Mouse (Mus musculus): ENCODE data around the gene Ctcfl. TPM values are rescaled to one million over a fixed set of nuclear protein-coding genes. Genes with fewer than 3 reads are reported as not detected.

The Ctcfl gene
- 0.07 and 0.08 TPM in 2 replicates for polyA plus RNA-seq (2015; fragmentation: Nextera tagmentation; extraction: Ambion mirVana)

GRCm38 (mm10) chr2:173119023-173119944 lies at the start of gene Ctcfl:
Gene Ctcfl, minus strand, starts transcription at chr2:173119525.
- Histone ChIP-seq H3K4me2 (no peak within 1 kb of the TSS), H3K27me3 (no peaks in the 10 kb centered on the region), H3K4me1 (no peaks in the 10 kb centered on the region), H3K4me3 (no peak within 1 kb of the TSS), H3K27ac (no peak within 1 kb of the TSS), H3K36me3 (no peaks in the 10 kb centered on the region), H3K9ac (no peak within 1 kb of the TSS), H3K9me3 (no peaks in the 10 kb centered on the region)
- WGBS: 86% methylated on average over 35 of the region's 35 CpGs
- peak; percentile 31; the same call in 1 of the 2 replicates for ATAC-seq (ENCODE audit: borderline replicate concordance, extremely low read depth, low FRiP score, low TSS enrichment)

GRCm38 (mm10) chr2:173168411-173168851 lies 49.1 kb upstream of the Ctcfl start:
- Histone ChIP-seq H3K27me3 (peaks cover 37% of the 10 kb centered on the region), H3K4me1 (peaks cover 18% of the 10 kb centered on the region), H3K9me3 (no peaks in the 10 kb centered on the region), H3K4me2 (no peak overlapping the region), H3K27ac (no peak overlapping the region), H3K4me3 (no peak overlapping the region), H3K36me3 (no peaks in the 10 kb centered on the region), H3K9ac (no peak overlapping the region)
- ATAC-seq (ENCODE audit: borderline replicate concordance, extremely low read depth, low FRiP score, low TSS enrichment): no peak
- 61% methylated on average over 5 of the region's 5 CpGs for WGBS

GRCm38 (mm10) chr2:173165357-173165756 lies 46.0 kb upstream of the Ctcfl start:
- WGBS: 79% methylated on average over 10 of the region's 10 CpGs

GRCm38 (mm10) chr2:173164946-173165345 lies 45.6 kb upstream of the Ctcfl start:
- H3K9me3 ChIP-seq: no peaks in the 10 kb centered on the region
- no peaks in the 10 kb centered on the region for H3K4me1 ChIP-seq
- 83% methylated on average over 10 of the region's 10 CpGs for WGBS
- H3K9ac ChIP-seq: no peak overlapping the region
- H3K27ac ChIP-seq: no peak overlapping the region
- no peak overlapping the region for H3K4me2 ChIP-seq
- H3K27me3 ChIP-seq: peaks cover 8% of the 10 kb centered on the region
- ATAC-seq (ENCODE audit: borderline replicate concordance, extremely low read depth, low FRiP score, low TSS enrichment): no peak
- H3K36me3 ChIP-seq: no peaks in the 10 kb centered on the region
- no peak overlapping the region for H3K4me3 ChIP-seq

More at GRCm38 (mm10) chr2:173165357-173165756, 46.0 kb upstream of the Ctcfl start:
- Histone ChIP-seq H3K4me3 (no peak overlapping the region), H3K9me3 (no peaks in the 10 kb centered on the region), H3K4me2 (no peak overlapping the region), H3K27me3 (peaks cover 12% of the 10 kb centered on the region), H3K9ac (no peak overlapping the region), H3K36me3 (no peaks in the 10 kb centered on the region), H3K27ac (no peak overlapping the region), H3K4me1 (no peaks in the 10 kb centered on the region)
- ATAC-seq (ENCODE audit: borderline replicate concordance, extremely low read depth, low FRiP score, low TSS enrichment): no peak

- Histone ChIP-seq H3K4me3 (no peak overlapping the region), H3K36me3 (no peaks in the 10 kb centered on the region), H3K9me3 (no peaks in the 10 kb centered on the region), H3K27ac (no peak overlapping the region), H3K27me3 (peaks cover 2% of the 10 kb centered on the region; the same call in 1 of the 2 replicates), H3K9ac (no peak overlapping the region), H3K4me2 (no peak overlapping the region), H3K4me1 (peaks cover 5% of the 10 kb centered on the region)
- WGBS: 40% methylated on average over 2 of the region's 2 CpGs
- no peak for ATAC-seq (ENCODE audit: borderline replicate concordance, extremely low read depth, low FRiP score, low TSS enrichment)
Observed at GRCm38 (mm10) chr2:173164358-173164757, 45.0 kb upstream of the Ctcfl start.

- no peak overlapping the region for H3K4me3 ChIP-seq
- no peak overlapping the region for H3K27ac ChIP-seq
- WGBS: 72% methylated on average over 8 of the region's 8 CpGs
- H3K4me1 ChIP-seq: peaks cover 6% of the 10 kb centered on the region
- no peaks in the 10 kb centered on the region for H3K27me3 ChIP-seq
- H3K9ac ChIP-seq: no peak overlapping the region
- H3K4me2 ChIP-seq: no peak overlapping the region
- no peak for ATAC-seq (ENCODE audit: borderline replicate concordance, extremely low read depth, low FRiP score, low TSS enrichment)
- H3K9me3 ChIP-seq: no peaks in the 10 kb centered on the region
- no peaks in the 10 kb centered on the region for H3K36me3 ChIP-seq
Observed at GRCm38 (mm10) chr2:173163380-173163779, 44.1 kb upstream of the Ctcfl start.

GRCm38 (mm10) chr2:173159354-173160311 lies 40.3 kb upstream of the Ctcfl start:
- 40% methylated on average over 24 of the region's 24 CpGs for WGBS
- ATAC-seq (ENCODE audit: borderline replicate concordance, extremely low read depth, low FRiP score, low TSS enrichment): peak; percentile 87
- no peaks in the 10 kb centered on the region for H3K36me3 ChIP-seq
- no peaks in the 10 kb centered on the region for H3K27me3 ChIP-seq
- H3K27ac ChIP-seq: peak overlapping the region; percentile 37; the same call in 1 of the 2 replicates
- no peaks in the 10 kb centered on the region for H3K9me3 ChIP-seq
- H3K4me2 ChIP-seq: no peak overlapping the region; the same call in 1 of the 2 replicates
- H3K4me3 ChIP-seq: no peak overlapping the region
- H3K9ac ChIP-seq: no peak overlapping the region
- peaks cover 6% of the 10 kb centered on the region for H3K4me1 ChIP-seq

GRCm38 (mm10) chr2:173158390-173159055 lies 39.2 kb upstream of the Ctcfl start:
- Histone ChIP-seq H3K9ac (no peak overlapping the region), H3K27me3 (no peaks in the 10 kb centered on the region), H3K4me2 (no peak overlapping the region), H3K4me3 (no peak overlapping the region), H3K36me3 (no peaks in the 10 kb centered on the region), H3K9me3 (no peaks in the 10 kb centered on the region), H3K27ac (no peak overlapping the region), H3K4me1 (peaks cover 6% of the 10 kb centered on the region)
- ATAC-seq (ENCODE audit: borderline replicate concordance, extremely low read depth, low FRiP score, low TSS enrichment): no peak
- WGBS: 81% methylated on average over 19 of the region's 19 CpGs

- 92% methylated on average over 4 of the region's 4 CpGs for WGBS
- no peak overlapping the region for H3K4me3 ChIP-seq
- no peaks in the 10 kb centered on the region for H3K36me3 ChIP-seq
- H3K9me3 ChIP-seq: no peaks in the 10 kb centered on the region
- H3K4me1 ChIP-seq: peaks cover 6% of the 10 kb centered on the region
- no peak overlapping the region for H3K9ac ChIP-seq
- H3K27me3 ChIP-seq: no peaks in the 10 kb centered on the region
- no peak overlapping the region for H3K4me2 ChIP-seq
- ATAC-seq (ENCODE audit: borderline replicate concordance, extremely low read depth, low FRiP score, low TSS enrichment): no peak
- no peak overlapping the region for H3K27ac ChIP-seq
Observed at GRCm38 (mm10) chr2:173157871-173158270, 38.5 kb upstream of the Ctcfl start.

- no peaks in the 10 kb centered on the region for H3K36me3 ChIP-seq
- no peak for ATAC-seq (ENCODE audit: borderline replicate concordance, extremely low read depth, low FRiP score, low TSS enrichment)
- WGBS: 52% methylated on average over 4 of the region's 4 CpGs
Observed at GRCm38 (mm10) chr2:173157376-173157775, 38.1 kb upstream of the Ctcfl start.

GRCm38 (mm10) chr2:173156923-173157322 lies 37.6 kb upstream of the Ctcfl start:
- 83% methylated on average over 13 of the region's 13 CpGs for WGBS
- peaks cover 6% of the 10 kb centered on the region for H3K4me1 ChIP-seq

More at GRCm38 (mm10) chr2:173157376-173157775, 38.1 kb upstream of the Ctcfl start:
- no peaks in the 10 kb centered on the region for H3K27me3 ChIP-seq
- H3K9me3 ChIP-seq: no peaks in the 10 kb centered on the region
- no peak overlapping the region for H3K27ac ChIP-seq
- H3K4me2 ChIP-seq: no peak overlapping the region
- peaks cover 6% of the 10 kb centered on the region for H3K4me1 ChIP-seq
- no peak overlapping the region for H3K9ac ChIP-seq
- no peak overlapping the region for H3K4me3 ChIP-seq

More at GRCm38 (mm10) chr2:173156923-173157322, 37.6 kb upstream of the Ctcfl start:
- H3K36me3 ChIP-seq: no peaks in the 10 kb centered on the region
- H3K4me3 ChIP-seq: no peak overlapping the region
- H3K4me2 ChIP-seq: no peak overlapping the region
- no peak overlapping the region for H3K9ac ChIP-seq
- no peak for ATAC-seq (ENCODE audit: borderline replicate concordance, extremely low read depth, low FRiP score, low TSS enrichment)
- H3K27ac ChIP-seq: no peak overlapping the region
- H3K27me3 ChIP-seq: no peaks in the 10 kb centered on the region
- no peaks in the 10 kb centered on the region for H3K9me3 ChIP-seq
